In the genomic region with DNA sequence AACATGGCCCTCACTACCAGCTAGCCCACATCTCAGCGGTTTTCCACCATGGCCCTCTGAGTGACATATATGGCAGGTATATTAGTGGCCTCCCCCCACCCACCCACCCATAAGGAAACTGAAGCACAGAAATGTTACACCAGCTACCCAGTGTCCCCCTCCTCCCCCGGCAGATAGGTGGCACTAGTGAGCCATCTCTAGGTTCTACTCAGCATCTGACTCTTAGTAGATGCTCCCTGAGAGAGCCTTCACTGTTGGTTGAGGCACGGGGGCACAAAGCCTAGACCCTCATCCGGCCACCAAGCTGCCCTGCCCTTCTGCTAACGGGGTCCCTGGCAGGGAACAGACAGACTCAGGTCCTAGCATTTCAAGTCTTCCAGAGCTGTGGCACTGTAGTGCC, we compare ENCODE assay signal across 9 mouse cellular contexts. TPM values are rescaled to one million over a fixed set of nuclear protein-coding genes. Genes with fewer than 3 reads are reported as not detected.
DNase-seq lines count a peak whose midpoint lies in the region; ATAC-seq and TF ChIP-seq lines count a peak whose summit lies in the region.
"Had no signal": no experiment of that assay in that cellular context is flagged by ENCODE, and none has a peak within 500 bp of the region (broad histone marks: within the 10 kb centered on the region; RNA-seq: fewer than 3 reads in every experiment).

No protein-coding gene starts in this region.

- peak; percentile 68 for TF ChIP-seq CTCF in midbrain, postnatal 0 days (IDR thresholded peaks at IDR 0.05)

- H3K4me2 ChIP-seq in midbrain, postnatal 0 days (ENCODE audit: low read depth, low read length, poor library complexity, severe bottlenecking): no peak overlapping the region

- H3K27me3 ChIP-seq in midbrain, postnatal 0 days (ENCODE audit: insufficient read depth, low read length): no peaks in the 10 kb centered on the region

- no peak overlapping the region for H3K4me3 ChIP-seq in midbrain, postnatal 0 days (ENCODE audit: low read depth, low read length)
- H3K4me3 ChIP-seq: myocyte had no signal

- H3K4me1 ChIP-seq in midbrain, postnatal 0 days (ENCODE audit: insufficient read depth, low read length): peaks cover 10% of the 10 kb centered on the region; the same call in 1 of the 2 replicates

- peak; percentile 63 for DNase-seq in gastrocnemius, postnatal 10 days
- DNase-seq in gastrocnemius, adult 8-10 months (ENCODE audit: low spot score in 2 of 2): no peak
- peak; percentile 58 for DNase-seq in 3T3-L1 (ENCODE audit: low read depth, low spot score)
- DNase-seq in R1 (ENCODE audit: low read depth, low spot score): peak; percentile 46
- DNase-seq in embryo, embryonic 11 days: peak; percentile 54
- DNase-seq in kidney, postnatal 10 days: peak; percentile 80
- DNase-seq in midbrain, postnatal 0 days (ENCODE audit: low spot score): no peak
- no peak for DNase-seq in yolk sac, embryonic 10.5 days (ENCODE audit: low spot score)

- H3K27ac ChIP-seq in midbrain, postnatal 0 days (ENCODE audit: low read depth, low read length): no peak overlapping the region

- no peaks in the 10 kb centered on the region for H3K36me3 ChIP-seq in midbrain, postnatal 0 days (ENCODE audit: insufficient read depth, low read length)

- ATAC-seq in midbrain, postnatal 0 days (ENCODE audit: low FRiP score): no peak

- 0 out of 2 replicates have a peak overlapping the region, but pooled peaks have one; percentile 19 for H3K9ac ChIP-seq in midbrain, postnatal 0 days (replicated peaks; ENCODE audit: low read length, poor library complexity, severe bottlenecking)

- H3K9me3 ChIP-seq in midbrain, postnatal 0 days (ENCODE audit: low read length): no peaks in the 10 kb centered on the region

- WGBS in midbrain, postnatal 0 days: 62% methylated on average over 5 of the region's 5 CpGs

RNA-seq across cellular contexts. Expression of gene Ccnk, which starts 38.2 kb away (rescaled TPM):
- total RNA-seq in gastrocnemius, postnatal 10 days (2021): 10 to 100 TPM; 30.1 to 32.2 TPM
- 100 to 1,000 TPM; 133 to 150 (median 139) TPM for total RNA-seq in gastrocnemius, adult 8-10 months (2022)
- total RNA-seq in midbrain, postnatal 0 days (2014; rRNA removed): 12.1 and 27.6 TPM in 2 replicates
- 2.1 and 2.2 TPM in 2 replicates for polyA plus RNA-seq in midbrain, postnatal 0 days (2015; fragmentation: Nextera tagmentation; extraction: Ambion mirVana)

RNA-seq across cellular contexts. Expression of gene Setd3, which starts 38.5 kb away (rescaled TPM):
- 10 to 100 TPM; 82.7 to 91.8 TPM for total RNA-seq in gastrocnemius, postnatal 10 days (2021)
- total RNA-seq in gastrocnemius, adult 8-10 months (2022): 100 to 1,000 TPM; 111 to 120 (median 117) TPM
- 74.6 and 95.5 TPM in 2 replicates for total RNA-seq in midbrain, postnatal 0 days (2014; rRNA removed)
- 88.1 and 91.2 TPM in 2 replicates for polyA plus RNA-seq in midbrain, postnatal 0 days (2015; fragmentation: Nextera tagmentation; extraction: Ambion mirVana)

RNA-seq across cellular contexts. Expression of gene Ccdc85c, which starts 57.7 kb away (rescaled TPM):
- 1 to 10 TPM; 5.0 to 5.1 TPM for total RNA-seq in gastrocnemius, postnatal 10 days (2021)
- 10 to 100 TPM; 41.1 to 49.4 (median 43.5) TPM for total RNA-seq in gastrocnemius, adult 8-10 months (2022)
- total RNA-seq in midbrain, postnatal 0 days (2014; rRNA removed): 69.1 and 89.6 TPM in 2 replicates
- 16.6 and 19.9 TPM in 2 replicates for polyA plus RNA-seq in midbrain, postnatal 0 days (2015; fragmentation: Nextera tagmentation; extraction: Ambion mirVana)

Comparison
In these comparisons a context has a peak if more than half of its experiments do, and no peak if none do; other contexts are left out.
1. DNase-seq: peak in gastrocnemius, postnatal 10 days (single experiment), 3T3-L1 (single experiment), R1 (single experiment), embryo, embryonic 11 days (single experiment) and kidney, postnatal 10 days (single experiment); none in gastrocnemius, adult 8-10 months (0 of 2), midbrain, postnatal 0 days (single experiment) and yolk sac, embryonic 10.5 days (single experiment).
2. RNA of gene Ccdc85c, which starts 57.7 kb away (total RNA-seq): 69.1 to 89.6 TPM in midbrain, postnatal 0 days and 41.1 to 49.4 TPM in gastrocnemius, adult 8-10 months; 5.0 to 5.1 TPM in gastrocnemius, postnatal 10 days; every median in the first group is over 4 times any median in the second.